Mouse (Mus musculus) gastrocnemius, adult 2 months (tissue): ENCODE measurements around the gene Dcun1d1. TPM values are rescaled to one million over a fixed set of nuclear protein-coding genes. Genes with fewer than 3 reads are reported as not detected.

ENCODE experiments used
- DNase-seq: peaks from one replicate; pipeline ENCODE4 v3.0.0; 2022
- H3K27ac ChIP-seq: fragments of 200-600 bp; 2 replicates; pipeline ENCODE4 v1.8.1; 2022; ENCODE audit warnings: mild to moderate bottlenecking
- H3K4me3 ChIP-seq: fragments of 200-600 bp; 2 replicates; pipeline ENCODE4 v1.8.1; 2022; ENCODE audit warnings: mild to moderate bottlenecking, moderate library complexity
- CTCF ChIP-seq: fragments of 200-600 bp; IDR thresholded peaks from 2 replicates; pipeline ENCODE4 v1.8.1; 2022; ENCODE audit warnings: antibody characterized with exemption, mild to moderate bottlenecking, moderate library complexity
- intact Hi-C: fragments of 180-260 bp; cut with DNase I; formaldehyde crosslinking; loops from one replicate; pipeline ENCODE4 v1.15.1; 2025
- total RNA-seq, 2 experiments: library from RNA; stranded (reverse); gene quantifications; 2 replicates each; pipeline ENCODE4 v1.2.3; 2021

Gene Dcun1d1
- total RNA-seq, 2 experiments from 2014 or later = 68.2 to 85.6 TPM

DNA sequence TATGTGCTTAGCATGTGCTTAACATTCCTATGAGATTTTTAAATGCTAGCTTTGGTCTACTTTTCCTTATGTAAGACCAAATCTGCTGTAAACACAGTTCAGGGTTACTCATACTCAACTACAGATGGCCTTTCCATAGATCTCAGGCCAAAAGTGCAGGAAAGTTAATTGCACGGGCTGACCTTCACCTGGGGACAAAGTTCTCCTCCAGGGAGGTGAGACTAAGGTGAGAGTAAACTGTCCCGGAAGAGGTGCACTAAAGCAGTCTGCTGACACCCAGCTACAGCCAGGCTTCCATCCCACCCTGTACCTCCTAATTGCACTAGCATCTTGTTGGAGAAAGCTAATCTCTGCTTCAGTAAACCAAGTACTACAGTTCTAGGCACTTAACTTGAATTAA lies 11.4 kb downstream of the Dcun1d1 start:
- intact Hi-C loops = no loop called here
- Histone ChIP-seq H3K27ac (peak overlapping the region; percentile 69; the same call in 1 of the 2 replicates), H3K4me3 (no peak overlapping the region)
- TF ChIP-seq CTCF = no peak
- no peak for DNase-seq

DNA sequence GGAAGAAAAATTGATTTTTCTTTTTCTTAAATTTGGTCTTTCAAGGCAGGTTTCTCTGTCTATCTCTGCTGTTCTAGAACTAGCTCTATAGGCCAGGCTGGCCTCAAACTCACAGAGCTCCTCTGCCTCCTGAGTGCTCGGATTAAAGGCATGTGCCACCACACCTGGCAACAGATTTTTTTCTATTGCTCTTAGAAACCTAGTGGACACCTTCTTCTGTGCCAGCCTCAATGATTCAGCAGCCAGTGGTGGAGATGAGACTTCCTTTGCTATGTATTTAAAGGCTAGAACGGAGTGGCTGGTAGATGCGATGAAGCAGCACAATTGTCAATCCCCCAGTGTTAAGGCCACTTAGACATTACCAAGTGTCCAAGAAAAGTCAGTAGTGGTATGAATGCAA lies 13.2 kb downstream of the Dcun1d1 start:
- DNase-seq = no peak
- intact Hi-C loops = no loop called here
- Histone ChIP-seq H3K4me3 (no peak overlapping the region), H3K27ac (peak overlapping the region; percentile 57)
- TF ChIP-seq CTCF = no peak

DNA sequence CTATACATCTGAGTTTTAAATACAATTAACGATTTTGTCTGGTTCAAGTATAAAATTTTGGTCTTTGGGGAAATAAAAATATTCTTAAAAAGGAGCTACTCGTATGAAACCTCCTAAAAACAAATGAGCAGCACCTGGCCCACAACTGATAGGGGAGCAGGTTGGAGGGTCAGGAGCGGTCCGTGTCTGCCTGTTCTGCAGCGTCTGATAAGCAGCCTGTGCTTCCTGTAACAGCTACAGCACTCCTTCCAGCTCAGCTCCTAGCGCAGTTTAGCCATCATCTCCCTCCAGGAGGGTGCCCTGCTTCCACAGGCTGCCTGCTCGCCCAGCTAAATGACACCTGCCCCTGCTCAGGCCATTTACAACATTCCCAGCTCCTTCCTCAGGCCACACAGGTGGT lies 13.8 kb downstream of the Dcun1d1 start:
- no peak for DNase-seq
- Histone ChIP-seq H3K27ac (peak overlapping the region; percentile 57), H3K4me3 (no peak overlapping the region)
- TF ChIP-seq CTCF = no peak
- intact Hi-C loops = no loop called here

DNA sequence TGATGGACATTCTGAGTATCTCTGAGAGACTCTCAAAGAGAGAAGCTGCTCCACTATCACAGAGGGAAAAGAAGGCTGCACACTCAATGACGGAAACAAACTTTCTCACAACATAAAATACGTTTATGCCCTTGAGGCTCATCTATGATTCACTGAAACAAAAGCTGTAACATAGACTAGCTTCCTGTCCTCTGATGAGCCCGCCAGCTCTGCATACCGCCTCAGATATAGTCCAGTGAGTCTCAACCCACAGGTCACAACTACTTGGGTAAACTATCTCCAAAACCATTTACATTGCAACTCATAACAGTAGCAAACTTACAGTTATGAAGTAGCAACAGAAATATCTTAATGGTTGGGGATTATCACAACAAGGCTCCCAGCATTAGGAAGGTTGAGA lies 14.7 kb downstream of the Dcun1d1 start:
- no peak overlapping the region for H3K4me3 ChIP-seq
- DNase-seq = no peak
- intact Hi-C loops = no loop called here
- no peak overlapping the region for H3K27ac ChIP-seq
- no peak for TF ChIP-seq CTCF

DNA sequence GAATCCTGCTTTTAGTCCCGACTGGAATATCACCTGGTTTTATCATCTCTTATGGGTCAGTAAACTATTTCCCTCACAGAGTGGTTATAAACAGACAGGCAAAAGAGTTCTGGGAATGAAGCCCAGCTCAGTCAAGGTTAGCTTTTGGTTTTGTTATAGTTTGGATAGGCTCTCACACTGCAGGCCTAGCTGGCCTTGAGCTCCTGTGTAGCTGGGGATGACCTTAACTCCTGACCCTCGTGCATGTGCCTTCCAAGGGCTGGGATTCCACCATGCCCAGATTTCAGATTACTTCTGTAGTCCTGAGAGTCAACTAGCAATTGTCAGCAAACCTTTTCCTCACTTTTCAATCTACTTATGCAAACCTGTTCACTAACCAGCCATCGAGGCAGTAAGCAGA lies 19.0 kb downstream of the Dcun1d1 start:
- no peak for TF ChIP-seq CTCF
- no peak for DNase-seq
- intact Hi-C loops = no loop called here

DNA sequence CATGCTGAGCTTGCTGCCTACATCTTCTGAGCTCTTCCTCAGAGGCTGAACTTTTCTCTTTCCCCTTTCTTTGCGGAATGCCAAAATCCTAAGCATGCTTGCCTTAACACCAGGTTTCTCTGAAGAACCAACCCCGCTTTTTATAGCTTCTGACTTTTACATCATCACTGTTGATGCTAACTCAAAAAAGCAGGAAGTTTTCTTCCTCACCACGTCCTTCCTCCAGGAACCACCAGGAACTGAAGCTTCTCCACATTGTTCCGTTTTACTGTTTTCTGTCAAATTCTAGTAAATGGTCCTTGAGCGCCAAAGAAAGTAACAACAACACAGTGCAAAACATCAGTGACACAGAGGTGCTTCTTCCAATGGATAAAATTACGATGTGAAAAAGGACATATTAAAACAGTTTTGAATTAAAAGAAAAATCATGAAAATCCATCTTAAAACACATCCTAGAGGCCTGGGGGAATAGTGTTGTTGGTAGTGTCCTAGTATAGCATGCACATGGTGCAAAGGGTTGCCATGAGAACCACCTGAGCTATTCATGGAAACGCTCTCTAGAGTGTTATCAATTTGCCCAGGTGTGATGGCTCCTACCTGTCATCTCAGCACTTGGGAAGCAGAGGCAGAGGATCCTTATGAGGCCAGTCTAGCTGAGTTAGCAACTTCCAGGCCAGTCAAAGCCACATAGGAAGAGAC lies 28.1 kb downstream of the Dcun1d1 start:
- no peak for TF ChIP-seq CTCF
- Histone ChIP-seq H3K4me3 (no peak overlapping the region), H3K27ac (no peak overlapping the region)
- DNase-seq = no peak
- intact Hi-C loops = no loop called here

More for the DNA sequence above, 19.0 kb downstream of the Dcun1d1 start:
- no peak overlapping the region for H3K27ac ChIP-seq
- no peak overlapping the region for H3K4me3 ChIP-seq

DNA sequence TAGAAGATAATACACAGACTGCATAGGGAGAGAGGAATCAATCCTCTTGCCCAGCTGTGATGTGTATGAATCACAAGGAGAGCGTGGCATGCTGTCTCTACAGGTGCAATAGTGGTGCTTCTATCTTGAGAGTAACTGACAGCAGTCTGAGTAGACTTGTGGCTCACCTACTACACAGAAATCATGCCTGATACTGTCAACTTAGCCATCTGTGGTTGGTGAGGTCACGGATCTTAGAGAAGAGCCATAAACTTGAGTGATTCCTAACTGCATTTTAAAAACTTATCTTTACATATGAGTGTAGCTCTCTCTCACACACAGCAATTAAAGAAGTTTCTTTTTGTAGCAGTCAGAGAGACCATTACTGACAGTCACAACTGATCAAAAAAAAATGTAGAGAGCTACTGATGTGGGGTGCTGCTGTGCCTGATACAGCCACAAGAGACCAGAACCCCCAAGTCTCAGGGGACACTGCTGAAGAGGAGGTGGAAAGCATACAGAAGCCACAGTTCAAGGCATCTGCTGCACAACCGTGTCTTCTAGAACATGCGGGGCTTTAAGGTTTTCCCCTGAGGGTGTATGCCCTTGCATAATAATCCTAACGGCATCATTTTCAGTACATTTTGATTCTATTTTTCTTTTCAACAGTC lies 36.6 kb downstream of the Dcun1d1 start:
- intact Hi-C loops = no loop called here
- no peak for TF ChIP-seq CTCF
- H3K27ac ChIP-seq = no peak overlapping the region
- H3K4me3 ChIP-seq = no peak overlapping the region
- no peak for DNase-seq

DNA sequence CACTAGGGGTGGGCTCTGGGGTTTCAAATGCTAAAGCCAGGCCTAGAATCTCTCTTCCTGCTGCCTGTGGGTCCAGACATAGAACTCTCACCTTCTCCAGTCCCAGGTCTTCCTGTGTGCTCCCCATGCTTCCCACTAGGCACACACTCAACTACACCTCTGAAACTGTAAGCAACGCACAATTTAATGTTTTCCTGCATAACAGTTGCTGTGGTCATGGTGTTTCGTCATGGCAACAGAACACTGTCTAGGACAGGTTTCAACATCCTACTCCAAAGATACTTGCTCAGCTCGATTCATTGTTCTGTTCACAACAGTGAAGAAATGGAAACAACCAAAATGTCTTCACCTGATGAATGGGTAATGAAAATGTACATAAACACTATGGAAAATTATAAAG lies 38.1 kb downstream of the Dcun1d1 start:
- intact Hi-C loops = no loop called here
- no peak for DNase-seq
- Histone ChIP-seq H3K27ac (no peak overlapping the region), H3K4me3 (no peak overlapping the region)
- TF ChIP-seq CTCF = no peak

DNA sequence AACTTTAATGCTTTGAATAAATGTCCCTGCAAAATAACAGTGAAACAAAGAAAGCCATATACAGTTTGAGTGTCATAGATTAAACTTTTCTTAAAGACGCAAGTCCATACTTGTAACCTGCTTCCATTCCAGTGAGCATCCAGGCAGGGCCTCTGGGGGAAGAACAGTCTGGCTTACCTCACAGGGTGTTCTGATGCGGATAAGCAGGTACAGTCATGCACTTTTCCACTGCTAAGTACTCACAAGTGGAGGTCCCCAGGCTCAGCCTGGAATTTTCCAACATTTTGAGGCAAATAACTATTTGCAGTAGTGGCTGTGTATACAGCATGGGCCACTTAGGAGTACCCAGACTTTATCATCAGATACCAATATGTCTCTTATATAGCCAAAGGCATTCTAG lies 39.3 kb downstream of the Dcun1d1 start:
- intact Hi-C loops = no loop called here
- TF ChIP-seq CTCF = no peak
- Histone ChIP-seq H3K4me3 (no peak overlapping the region), H3K27ac (no peak overlapping the region)
- DNase-seq = no peak

DNA sequence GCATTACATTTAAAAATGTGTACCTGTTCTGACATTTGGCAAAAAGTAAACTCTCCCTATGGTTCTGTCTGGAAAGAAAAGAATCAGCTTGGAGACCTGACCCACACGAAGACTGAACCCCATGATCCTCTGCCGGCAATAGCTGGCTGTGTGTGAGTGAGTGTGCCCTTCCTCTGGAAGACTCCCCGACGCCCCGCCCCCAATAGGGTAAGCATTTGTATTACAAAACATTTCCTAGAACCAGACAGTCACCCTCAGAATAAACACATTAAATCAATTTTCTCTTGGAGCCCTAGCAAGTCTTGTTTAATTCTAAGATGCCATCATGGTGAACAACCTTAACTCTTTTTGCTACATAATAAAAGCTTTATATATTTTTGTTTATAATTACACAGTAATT lies 44.1 kb downstream of the Dcun1d1 start:
- H3K4me3 ChIP-seq = no peak overlapping the region
- no peak for TF ChIP-seq CTCF
- no peak overlapping the region for H3K27ac ChIP-seq
- intact Hi-C loops = no loop called here
- no peak for DNase-seq

DNA sequence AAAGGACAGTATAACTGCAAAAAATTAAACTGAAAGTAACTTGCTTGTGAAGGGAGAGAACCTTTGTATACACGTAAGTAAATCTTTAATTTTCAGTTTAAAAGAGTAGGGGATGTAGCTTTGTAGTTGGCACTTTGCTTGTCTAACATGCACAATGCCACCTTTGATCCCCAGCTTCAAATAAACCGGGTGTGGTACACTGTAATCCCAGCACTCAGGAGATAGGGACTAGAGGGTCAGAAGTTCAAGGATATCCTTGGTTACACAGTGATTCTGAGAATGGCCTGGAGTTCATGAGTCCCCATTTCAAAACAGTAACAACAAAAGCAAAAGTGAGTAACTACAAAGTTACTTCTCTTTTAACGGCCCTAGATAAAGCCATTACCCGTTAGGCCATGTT lies 46.1 kb downstream of the Dcun1d1 start:
- no peak overlapping the region for H3K27ac ChIP-seq
- intact Hi-C loops = no loop called here
- no peak for DNase-seq
- no peak for TF ChIP-seq CTCF
- H3K4me3 ChIP-seq = no peak overlapping the region

DNA sequence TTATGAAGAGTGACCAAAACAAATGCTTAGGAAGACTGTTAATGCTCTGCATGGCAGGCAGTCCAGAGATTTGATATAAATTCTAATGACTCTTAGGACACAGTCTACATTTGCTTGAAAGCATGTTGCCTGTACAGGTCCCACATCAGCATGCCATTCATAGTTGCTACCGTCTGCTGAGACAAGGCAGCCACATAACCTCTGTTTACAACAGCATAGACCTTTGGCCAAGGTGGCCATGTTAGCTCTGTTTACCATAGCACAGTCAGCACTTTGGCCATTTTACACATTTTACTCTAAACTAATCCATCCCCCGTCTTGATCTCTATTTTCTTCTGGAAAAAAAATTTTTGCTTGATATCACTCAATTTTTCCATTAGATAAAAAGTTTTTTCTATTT lies 47.7 kb downstream of the Dcun1d1 start:
- no peak overlapping the region for H3K4me3 ChIP-seq
- DNase-seq = no peak
- no peak for TF ChIP-seq CTCF
- no peak overlapping the region for H3K27ac ChIP-seq
- intact Hi-C loops = no loop called here

DNA sequence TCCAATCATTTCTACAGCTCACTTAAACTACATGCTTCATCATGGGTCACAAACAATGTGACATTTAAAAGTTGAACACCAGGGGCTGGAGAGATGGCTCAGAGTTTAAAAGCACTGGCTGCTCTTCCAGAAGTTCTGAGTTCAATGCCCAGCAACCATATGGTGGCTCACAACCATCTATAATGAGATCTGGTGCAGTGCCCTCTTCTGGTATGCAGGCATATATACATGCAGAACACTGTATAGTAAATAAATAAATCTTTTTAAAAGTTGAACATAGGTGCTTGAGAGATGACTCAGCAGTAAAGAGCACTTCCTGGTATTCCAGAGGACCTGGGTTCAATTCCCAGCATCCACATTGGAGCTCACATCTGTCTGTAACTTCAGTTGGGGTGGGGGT lies 54.0 kb downstream of the Dcun1d1 start:
- no peak for DNase-seq
- no peak overlapping the region for H3K27ac ChIP-seq
- TF ChIP-seq CTCF = peak; percentile 12; the same call in 1 of the 2 replicates
- intact Hi-C loops = no loop called here
- no peak overlapping the region for H3K4me3 ChIP-seq

DNA sequence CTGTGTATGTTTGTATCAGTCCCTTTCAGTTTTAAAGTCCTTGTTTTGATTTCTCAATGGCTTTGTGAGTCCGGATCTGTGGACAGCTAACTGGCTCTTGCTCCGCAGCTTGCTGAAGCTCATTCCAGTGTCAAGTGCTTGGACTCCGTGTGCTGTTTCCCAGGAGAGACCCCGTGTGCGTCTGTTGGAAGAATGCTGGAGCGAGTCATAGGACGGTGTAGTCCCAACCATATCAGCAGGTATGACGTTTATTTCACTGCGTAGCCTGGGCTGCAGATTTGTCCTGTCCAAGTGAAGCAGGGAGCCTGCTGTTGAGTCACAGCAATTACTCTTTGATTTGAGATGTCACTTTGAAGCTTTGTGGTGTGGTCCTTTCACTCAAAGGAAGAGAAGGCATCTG lies 87.9 kb downstream of the Dcun1d1 start:
- TF ChIP-seq CTCF = no peak
- H3K27ac ChIP-seq = no peak overlapping the region
- intact Hi-C loops = no loop called here
- no peak overlapping the region for H3K4me3 ChIP-seq
- no peak for DNase-seq

Other genes starting within 250 kb of the Dcun1d1 start
- 10 to 100 TPM; 18.8 to 20.2 TPM for gene Atp11b, start 183.3 kb downstream of the Dcun1d1 start, total RNA-seq
- 10 to 100 TPM; 32.7 to 41.8 TPM for gene Mccc1, start 63.2 kb upstream of the Dcun1d1 start, total RNA-seq
- gene Ccdc144b, start 116.1 kb upstream of the Dcun1d1 start, total RNA-seq = not detected
- gene Acad9, start 128.5 kb upstream of the Dcun1d1 start, total RNA-seq = 10 to 100 TPM; 25.1 to 30.0 TPM
- 1 to 10 TPM; 2.1 to 2.3 TPM for gene D3Ertd254e, start 213.6 kb upstream of the Dcun1d1 start, total RNA-seq